Mouse (Mus musculus) midbrain, embryonic 15.5 days (tissue): ENCODE measurements around the gene Prkar2a. TPM values are rescaled to one million over a fixed set of nuclear protein-coding genes. Genes with fewer than 3 reads are reported as not detected.
A peak's percentile ranks its signal among the peaks of the same experiment; 100 is the strongest.

ENCODE experiments used
- ATAC-seq: fragments of 200-750 bp; cut with Nextera tagmentation; replicated peaks from 2 replicates; pipeline ENCODE4 v1.8.0; 2017; ENCODE audit warnings: moderate TSS enrichment
- H3K27ac ChIP-seq: fragments of 300-500 bp; sonication (generic); 2 replicates; pipeline ENCODE4 v1.5.1; 2015; ENCODE audit warnings: mild to moderate bottlenecking, inconsistent platforms
- H3K27me3 ChIP-seq: fragments of 300-500 bp; sonication (generic); replicated peaks from 2 replicates; pipeline ENCODE4 v1.6.1; 2015; ENCODE audit warnings: inconsistent platforms
- H3K36me3 ChIP-seq: fragments of 300-500 bp; sonication (generic); replicated peaks from 2 replicates; pipeline ENCODE4 v1.6.1; 2015; ENCODE audit warnings: inconsistent platforms
- H3K4me1 ChIP-seq: fragments of 300-500 bp; sonication (generic); 2 replicates; pipeline ENCODE4 v1.6.1; 2015; ENCODE audit warnings: inconsistent platforms
- H3K4me2 ChIP-seq: fragments of 300-500 bp; sonication (generic); 2 replicates; pipeline ENCODE4 v1.6.1; 2015; ENCODE audit warnings: inconsistent platforms, mild to moderate bottlenecking, moderate library complexity
- H3K4me3 ChIP-seq: fragments of 300-500 bp; sonication (generic); 2 replicates; pipeline ENCODE4 v1.5.1; 2015; ENCODE audit warnings: mild to moderate bottlenecking, inconsistent platforms
- H3K9ac ChIP-seq: fragments of 300-500 bp; sonication (generic); 2 replicates; pipeline ENCODE4 v1.6.1; 2015; ENCODE audit warnings: mild to moderate bottlenecking, inconsistent platforms
- H3K9me3 ChIP-seq: fragments of 300-500 bp; sonication (generic); 2 replicates; pipeline ENCODE4 v1.6.1; 2016; ENCODE audit warnings: inconsistent platforms
- WGBS: fragments of 180-500 bp; shearing (Covaris S2); methylation state at CpG from one replicate; pipeline ENCODE4 v1.1.7; 2015; ENCODE audit warnings: mixed read lengths; 5-methylcytosine and 5-hydroxymethylcytosine counted together
- polyA plus RNA-seq: library from polyadenylated mRNA; unstranded; fragments of >200 nt; fragmentation: Nextera tagmentation; extraction: Ambion mirVana; gene quantifications from 2 replicates; pipeline ENCODE4 v1.2.1, GENCODE M21; 2015

Gene Prkar2a
- polyA plus RNA-seq, 1 experiment from 2014 or later = 67.7 TPM

DNA sequence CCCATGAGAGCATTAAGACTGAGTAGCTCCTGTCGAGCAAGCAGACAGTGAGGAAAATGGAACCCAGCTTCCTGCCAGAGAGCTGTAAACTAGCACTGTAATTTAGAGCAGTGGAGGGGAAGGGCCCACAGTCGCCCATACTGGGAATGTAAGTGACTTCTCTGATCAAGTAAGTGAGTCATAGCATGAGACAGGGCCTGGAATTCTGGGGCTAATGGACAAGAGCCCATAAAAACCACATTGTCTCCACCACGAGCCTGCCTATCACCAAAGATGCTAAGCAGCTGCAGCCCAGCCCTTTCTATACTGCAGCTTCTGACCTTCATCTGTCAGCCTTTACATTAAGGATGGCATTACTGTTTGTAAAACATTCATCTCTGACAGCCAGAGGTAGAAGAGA lies 50.1 kb downstream of the Prkar2a start:
- ATAC-seq = no peak
- no peaks in the 10 kb centered on the region for H3K9me3 ChIP-seq
- H3K4me1 ChIP-seq = no peaks in the 10 kb centered on the region
- no peak overlapping the region for H3K27ac ChIP-seq
- H3K36me3 ChIP-seq = peaks cover 39% of the 10 kb centered on the region
- H3K4me2 ChIP-seq = no peak overlapping the region
- H3K27me3 ChIP-seq = no peaks in the 10 kb centered on the region
- WGBS = 50% methylated on average over 3 of the region's 3 CpGs
- H3K9ac ChIP-seq = no peak overlapping the region
- H3K4me3 ChIP-seq = no peak overlapping the region

DNA sequence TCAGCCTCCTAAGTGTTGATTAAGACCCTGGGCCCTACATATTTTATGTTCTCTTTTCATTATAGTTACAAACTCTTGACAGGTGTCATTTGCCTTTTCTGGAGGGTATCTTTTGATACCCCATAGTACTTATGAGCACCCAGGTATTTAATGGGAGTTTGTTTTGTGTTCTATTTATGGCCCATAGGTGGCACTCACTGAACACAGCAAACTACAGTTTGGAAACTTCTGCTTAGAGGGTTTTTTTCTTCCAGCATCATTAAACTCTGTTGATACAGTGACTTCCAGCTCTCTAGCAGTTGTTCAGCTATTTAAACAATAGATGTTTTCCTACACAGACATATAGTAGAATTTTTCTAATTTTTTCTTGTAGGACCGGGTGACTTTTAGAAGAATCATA lies 50.9 kb downstream of the Prkar2a start:
- Histone ChIP-seq H3K27me3 (no peaks in the 10 kb centered on the region), H3K4me2 (no peak overlapping the region), H3K9ac (no peak overlapping the region), H3K9me3 (no peaks in the 10 kb centered on the region), H3K4me3 (no peak overlapping the region), H3K36me3 (peaks cover 35% of the 10 kb centered on the region), H3K4me1 (no peaks in the 10 kb centered on the region), H3K27ac (no peak overlapping the region)
- WGBS = 92% methylated on average over 1 of the region's 1 CpGs
- ATAC-seq = no peak

DNA sequence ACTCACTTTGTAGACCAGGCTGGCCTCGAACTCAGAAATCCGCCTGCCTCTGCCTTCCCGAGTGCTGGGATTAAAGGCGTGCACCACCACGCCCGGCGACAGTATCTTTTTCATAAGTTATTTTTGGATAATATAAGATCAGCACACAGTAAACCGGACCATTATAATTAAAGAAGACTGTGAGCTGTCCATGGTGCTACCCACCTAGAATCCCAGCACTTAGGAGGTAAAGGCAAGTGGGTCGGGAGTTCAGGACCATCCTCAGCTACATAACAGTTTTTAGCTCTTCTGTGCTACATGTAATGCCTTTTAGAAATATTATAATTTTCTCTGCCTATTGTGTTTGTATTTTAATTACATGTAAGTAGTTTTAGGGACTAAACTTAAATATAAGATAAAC lies 52.9 kb downstream of the Prkar2a start:
- Histone ChIP-seq H3K27ac (no peak overlapping the region), H3K4me2 (no peak overlapping the region), H3K36me3 (peaks cover 28% of the 10 kb centered on the region), H3K9ac (no peak overlapping the region), H3K4me3 (no peak overlapping the region), H3K4me1 (no peaks in the 10 kb centered on the region), H3K9me3 (no peaks in the 10 kb centered on the region), H3K27me3 (no peaks in the 10 kb centered on the region)
- no peak for ATAC-seq
- 91% methylated on average over 9 of the region's 9 CpGs for WGBS

DNA sequence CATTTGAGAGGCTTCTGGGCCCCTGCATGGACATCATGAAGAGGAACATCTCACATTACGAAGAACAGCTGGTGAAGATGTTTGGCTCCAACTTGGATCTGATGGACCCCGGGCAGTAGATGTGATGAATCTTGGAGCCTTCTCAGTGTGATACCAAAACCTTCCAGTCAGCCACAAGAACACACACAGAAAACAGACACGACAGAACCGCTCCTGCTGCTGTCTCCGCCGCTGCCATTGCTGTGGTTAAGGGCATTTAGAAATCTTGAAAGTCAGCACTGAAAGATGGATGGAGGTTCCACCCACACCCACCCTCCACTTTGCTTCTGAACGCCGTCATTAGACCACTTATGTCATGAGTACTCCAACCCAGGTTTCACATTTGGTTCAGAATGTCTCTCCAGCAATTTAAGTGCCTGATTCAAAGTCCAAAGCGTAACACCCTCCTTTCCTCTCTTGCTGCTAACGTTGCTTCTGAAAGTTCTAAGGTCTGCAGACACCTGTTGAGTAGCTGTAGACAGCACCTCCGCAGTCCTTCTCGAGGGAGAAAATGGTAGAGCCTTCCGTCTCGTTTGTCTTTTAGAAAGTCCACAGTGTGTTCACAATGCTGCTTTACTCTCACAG lies 57.9 kb downstream of the Prkar2a start:
- 93% methylated on average over 14 of the region's 14 CpGs for WGBS
- Histone ChIP-seq H3K27ac (no peak overlapping the region), H3K36me3 (peaks cover 24% of the 10 kb centered on the region), H3K9me3 (no peaks in the 10 kb centered on the region), H3K9ac (no peak overlapping the region), H3K4me3 (no peak overlapping the region), H3K4me1 (no peaks in the 10 kb centered on the region), H3K4me2 (no peak overlapping the region), H3K27me3 (no peaks in the 10 kb centered on the region)
- ATAC-seq = no peak

- no peaks in the 10 kb centered on the region for H3K4me1 ChIP-seq
- no peak overlapping the region for H3K27ac ChIP-seq
- peaks cover 20% of the 10 kb centered on the region for H3K36me3 ChIP-seq
- no peak overlapping the region for H3K4me2 ChIP-seq
- no peaks in the 10 kb centered on the region for H3K27me3 ChIP-seq
- H3K9ac ChIP-seq = no peak overlapping the region
- no peak for ATAC-seq
- no peaks in the 10 kb centered on the region for H3K9me3 ChIP-seq
- WGBS = 82% methylated on average over 3 of the region's 3 CpGs
- no peak overlapping the region for H3K4me3 ChIP-seq
These were observed 58.6 kb downstream of the Prkar2a start for GRCm38 (mm10) chr9:108747694-108748093.

DNA sequence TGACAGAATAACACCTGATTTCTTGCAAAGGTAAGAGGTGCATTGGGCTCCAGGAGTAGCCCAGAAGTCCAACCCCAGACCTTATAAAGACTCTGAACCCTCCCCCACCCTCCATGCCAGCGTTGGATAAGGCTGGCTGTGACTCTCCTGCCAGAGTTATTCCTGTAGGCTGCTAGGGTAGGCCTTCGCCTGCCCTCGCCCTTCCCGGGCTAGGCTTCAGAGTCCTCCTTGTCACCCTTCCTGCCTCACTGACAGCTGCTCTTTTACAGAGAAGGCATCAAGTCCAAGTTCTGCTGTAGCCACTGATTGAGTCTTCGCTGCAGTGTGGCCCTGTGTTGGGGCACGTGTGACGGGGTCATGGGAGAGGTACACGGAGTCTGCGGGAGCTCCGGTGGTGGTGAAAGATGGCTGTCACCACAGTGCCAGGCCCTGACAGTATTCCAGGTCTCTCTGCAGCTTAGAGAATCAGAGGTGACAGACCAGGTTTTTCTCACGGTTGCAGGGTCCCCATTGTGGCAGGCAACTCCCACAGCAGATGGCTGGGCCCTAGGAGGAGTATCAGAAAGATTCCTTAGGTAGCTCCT lies 59.6 kb downstream of the Prkar2a start:
- H3K9me3 ChIP-seq = no peaks in the 10 kb centered on the region
- no peak overlapping the region for H3K4me3 ChIP-seq
- WGBS = 65% methylated on average over 11 of the region's 11 CpGs
- H3K9ac ChIP-seq = no peak overlapping the region
- no peak for ATAC-seq
- H3K36me3 ChIP-seq = peaks cover 13% of the 10 kb centered on the region
- no peaks in the 10 kb centered on the region for H3K27me3 ChIP-seq
- H3K27ac ChIP-seq = 0 out of 2 replicates have a peak overlapping the region, but pooled peaks have one; percentile 5
- H3K4me1 ChIP-seq = no peaks in the 10 kb centered on the region
- H3K4me2 ChIP-seq = no peak overlapping the region

GRCm38 (mm10) chr9:108750616-108751015 lies 61.5 kb downstream of the Prkar2a start:
- no peak for ATAC-seq
- H3K4me2 ChIP-seq = no peak overlapping the region
- no peaks in the 10 kb centered on the region for H3K4me1 ChIP-seq
- no peak overlapping the region for H3K27ac ChIP-seq
- H3K9me3 ChIP-seq = no peaks in the 10 kb centered on the region
- H3K4me3 ChIP-seq = no peak overlapping the region
- WGBS = 87% methylated on average over 11 of the region's 11 CpGs
- no peaks in the 10 kb centered on the region for H3K27me3 ChIP-seq
- H3K36me3 ChIP-seq = peaks cover 5% of the 10 kb centered on the region; the same call in 1 of the 2 replicates
- no peak overlapping the region for H3K9ac ChIP-seq

DNA sequence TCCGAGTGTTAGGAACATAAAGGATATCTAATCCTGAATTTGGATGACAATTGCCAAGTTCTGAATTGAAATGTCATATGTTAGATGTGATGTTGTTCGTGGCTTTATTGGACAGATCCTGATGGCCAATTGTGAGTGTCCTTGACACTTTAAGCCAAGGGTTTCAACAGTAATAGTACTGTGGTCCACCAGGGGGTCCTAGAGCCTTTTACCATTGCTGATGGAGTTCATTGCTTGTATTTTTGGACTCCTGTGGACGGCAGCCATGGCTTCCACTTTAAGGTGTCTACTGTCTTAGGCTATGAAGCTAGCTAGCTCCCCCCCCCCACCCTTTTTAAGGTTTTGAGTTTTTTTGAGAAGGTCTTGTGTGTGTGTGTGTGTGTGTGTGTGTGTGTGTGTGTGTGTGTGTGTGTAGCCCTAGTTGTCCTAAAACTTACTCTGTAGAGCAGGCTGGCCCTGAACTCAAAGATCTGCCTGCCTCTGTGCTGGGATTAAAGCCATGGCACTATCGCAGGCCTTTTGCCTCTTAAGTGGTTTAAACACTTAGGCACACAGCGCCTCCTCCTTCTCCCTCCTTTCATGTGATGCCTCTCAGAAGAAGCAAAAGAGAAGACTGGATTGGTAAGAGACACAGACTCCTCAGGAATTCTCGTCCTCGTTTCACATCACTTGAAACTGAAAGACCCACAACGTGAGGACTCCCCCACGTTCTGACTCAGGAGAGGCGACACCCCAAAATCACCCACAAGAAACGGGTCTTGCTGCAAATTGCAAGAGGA lies 63.2 kb downstream of the Prkar2a start:
- H3K27ac ChIP-seq = no peak overlapping the region
- H3K9ac ChIP-seq = no peak overlapping the region
- H3K4me1 ChIP-seq = no peaks in the 10 kb centered on the region
- no peaks in the 10 kb centered on the region for H3K9me3 ChIP-seq
- H3K4me3 ChIP-seq = no peak overlapping the region
- no peak for ATAC-seq
- H3K27me3 ChIP-seq = no peaks in the 10 kb centered on the region
- WGBS = 87% methylated on average over 11 of the region's 11 CpGs
- peaks cover 1% of the 10 kb centered on the region; the same call in 1 of the 2 replicates for H3K36me3 ChIP-seq
- H3K4me2 ChIP-seq = no peak overlapping the region

DNA sequence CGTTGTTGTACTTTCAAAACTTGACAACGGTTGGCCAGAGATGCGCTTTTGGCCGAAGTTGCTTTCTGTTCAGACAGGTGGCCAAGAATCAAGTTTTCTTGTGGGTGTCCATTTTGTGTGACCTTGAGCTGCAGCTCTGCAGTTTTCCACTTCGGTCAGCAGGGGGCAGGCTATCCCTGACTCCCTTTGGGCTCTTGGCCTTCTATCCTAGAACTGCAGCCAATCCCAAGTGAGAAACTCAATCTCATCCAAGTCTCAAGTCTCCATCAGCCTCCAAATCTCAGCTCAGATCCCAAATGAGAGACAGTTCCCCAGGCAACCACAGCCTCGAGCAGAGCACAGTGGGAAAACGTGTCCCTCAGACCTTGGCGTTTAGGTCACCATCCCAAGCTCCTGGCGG lies 64.2 kb downstream of the Prkar2a start:
- Histone ChIP-seq H3K9me3 (no peaks in the 10 kb centered on the region), H3K4me3 (no peak overlapping the region), H3K4me2 (no peak overlapping the region), H3K27me3 (no peaks in the 10 kb centered on the region), H3K36me3 (no peaks in the 10 kb centered on the region), H3K9ac (no peak overlapping the region), H3K27ac (no peak overlapping the region), H3K4me1 (no peaks in the 10 kb centered on the region)
- WGBS = 66% methylated on average over 9 of the region's 9 CpGs
- ATAC-seq = no peak

- H3K9ac ChIP-seq = no peak overlapping the region
- H3K4me2 ChIP-seq = no peak overlapping the region
- no peaks in the 10 kb centered on the region for H3K4me1 ChIP-seq
- H3K36me3 ChIP-seq = no peaks in the 10 kb centered on the region
- H3K9me3 ChIP-seq = no peaks in the 10 kb centered on the region
- no peak for ATAC-seq
- no peaks in the 10 kb centered on the region for H3K27me3 ChIP-seq
- 85% methylated on average over 3 of the region's 3 CpGs for WGBS
- no peak overlapping the region for H3K4me3 ChIP-seq
- no peak overlapping the region for H3K27ac ChIP-seq
These were observed 64.9 kb downstream of the Prkar2a start for GRCm38 (mm10) chr9:108753976-108754375.

DNA sequence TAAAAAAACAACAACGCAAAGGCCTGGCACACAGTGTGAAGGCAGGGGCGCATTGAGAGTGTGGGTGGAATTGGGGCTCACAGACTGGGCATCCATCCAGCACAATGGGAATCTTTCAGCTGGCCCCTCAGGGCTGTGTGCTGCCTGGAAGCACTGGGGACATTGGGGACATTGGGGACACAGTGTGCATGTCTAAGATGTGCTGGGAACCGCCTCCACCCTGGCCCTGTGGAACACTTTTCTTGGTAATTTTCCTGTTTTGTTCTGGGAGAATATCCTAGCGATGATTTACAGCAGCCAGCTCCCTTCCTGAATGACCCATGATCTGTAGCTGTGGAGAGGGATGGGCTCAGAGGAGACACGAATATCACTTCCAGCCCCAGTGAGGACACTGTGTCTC lies 65.3 kb downstream of the Prkar2a start:
- no peak overlapping the region for H3K4me2 ChIP-seq
- H3K27me3 ChIP-seq = no peaks in the 10 kb centered on the region
- H3K4me1 ChIP-seq = no peaks in the 10 kb centered on the region
- no peak overlapping the region for H3K27ac ChIP-seq
- H3K36me3 ChIP-seq = no peaks in the 10 kb centered on the region
- 87% methylated on average over 5 of the region's 5 CpGs for WGBS
- ATAC-seq = no peak
- no peak overlapping the region for H3K9ac ChIP-seq
- H3K9me3 ChIP-seq = no peaks in the 10 kb centered on the region
- no peak overlapping the region for H3K4me3 ChIP-seq

- Histone ChIP-seq H3K36me3 (no peaks in the 10 kb centered on the region), H3K4me2 (no peak overlapping the region), H3K4me3 (no peak overlapping the region), H3K9me3 (no peaks in the 10 kb centered on the region), H3K9ac (no peak overlapping the region), H3K27me3 (no peaks in the 10 kb centered on the region), H3K27ac (no peak overlapping the region), H3K4me1 (no peaks in the 10 kb centered on the region)
- no peak for ATAC-seq
- 71% methylated on average over 6 of the region's 6 CpGs for WGBS
These were observed 68.3 kb downstream of the Prkar2a start for GRCm38 (mm10) chr9:108757406-108757805.
